Mouse (Mus musculus) G1E (cell line): ENCODE measurements around the gene Gucd1. TPM values are rescaled to one million over a fixed set of nuclear protein-coding genes. Genes with fewer than 3 reads are reported as not detected.

Experiments
- ATAC-seq: 2 replicates; pipeline ENCODE4 v1.8.0; 2016; ENCODE audit warnings: mild to moderate bottlenecking; ENCODE audit not compliant: insufficient number of reproducible peaks, poor library complexity, low FRiP score, severe bottlenecking; ENCODE audit errors: extremely low read depth
- DNase-seq: peaks from one replicate; pipeline ENCODE4 v3.0.0; 2012; ENCODE audit warnings: low spot score
- H3K27me3 ChIP-seq: 2 replicates; pipeline ENCODE4 v1.6.1; 2012; ENCODE audit warnings: mild to moderate bottlenecking, low read length, inconsistent platforms; ENCODE audit not compliant: insufficient read depth
- H3K36me3 ChIP-seq: replicated peaks from 2 replicates; pipeline ENCODE3; 2012; ENCODE audit warnings: mild to moderate bottlenecking, inconsistent platforms
- H3K4me1 ChIP-seq: 2 replicates; pipeline ENCODE4 v1.6.1; 2012; ENCODE audit warnings: low read depth, low read length, inconsistent platforms, mixed read lengths; ENCODE audit not compliant: insufficient read depth
- H3K4me3 ChIP-seq: 2 replicates; pipeline ENCODE4 v1.5.1; 2012; ENCODE audit warnings: low read depth, mild to moderate bottlenecking, inconsistent platforms, low read length, moderate library complexity, mixed read lengths
- H3K9me3 ChIP-seq: replicated peaks from 2 replicates; pipeline ENCODE4 v1.6.1; 2012; ENCODE audit warnings: inconsistent platforms
- CTCF ChIP-seq: IDR thresholded peaks from 2 replicates; pipeline ENCODE4 v1.5.1; 2012; ENCODE audit warnings: low read depth, low read length, inconsistent platforms, mixed read lengths
- GATA1 ChIP-seq: IDR thresholded peaks from 2 replicates; pipeline ENCODE4 v1.6.1; 2012; ENCODE audit warnings: borderline replicate concordance, low read length, inconsistent platforms, mixed read lengths
- GATA2 ChIP-seq: IDR thresholded peaks from 2 replicates; pipeline ENCODE4 v1.6.1; 2012; ENCODE audit warnings: low read depth, low read length, inconsistent platforms, borderline replicate concordance
- POLR2AphosphoS5 ChIP-seq: IDR thresholded peaks from 2 replicates; pipeline ENCODE4 v1.6.1; 2012; ENCODE audit warnings: low read depth, low read length, inconsistent platforms; ENCODE audit not compliant: insufficient replicate concordance
- TAL1 ChIP-seq: conservative IDR thresholded peaks from 2 replicates; pipeline ENCODE4 v1.6.1; 2012; ENCODE audit warnings: low read depth, low read length, inconsistent platforms, mixed read lengths
- polyA plus RNA-seq: library from polyadenylated mRNA; stranded (reverse); fragments of >175 nt; gene quantifications from 2 replicates; pipeline ENCODE4 v1.2.3, GENCODE M21; 2012
- total RNA-seq, 2 experiments: library from RNA; stranded (forward) in 1 of 2; stranded (reverse) in 1 of 2; fragments of 200-1000 nt in 1 of 2; fragments of >200 nt in 1 of 2; fragmentation: Nextera tagmentation in 1 of 2; gene quantifications; 2 replicates each; pipeline ENCODE4 v1.2.3; 2014 to 2017

The Gucd1 gene
- total and polyA plus RNA-seq, 3 experiments = 15.8 to 41.7 (median 26.1) TPM

DNA sequence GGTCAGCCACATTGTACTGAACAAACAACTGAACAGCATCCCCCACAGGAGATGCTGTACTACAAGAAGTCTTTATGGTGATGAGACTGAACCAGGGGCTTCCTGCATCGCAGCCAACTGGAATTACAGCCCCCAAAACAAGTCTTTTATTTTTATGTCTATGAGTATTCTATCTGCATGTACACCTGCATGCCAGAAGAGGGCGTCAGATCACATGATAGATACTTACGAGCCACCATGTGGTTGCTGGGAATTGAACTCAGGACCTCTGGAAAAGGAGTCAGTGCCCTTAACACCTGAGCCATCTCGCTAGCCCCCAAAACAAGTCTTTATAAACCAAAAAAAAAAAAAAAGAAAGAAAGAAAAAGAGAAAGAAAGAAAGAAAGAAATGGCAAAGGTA lies 74.8 kb downstream of the Gucd1 start:
- H3K4me1 ChIP-seq = no peaks in the 10 kb centered on the region
- H3K36me3 ChIP-seq = no peaks in the 10 kb centered on the region
- no peaks in the 10 kb centered on the region for H3K9me3 ChIP-seq
- H3K27me3 ChIP-seq = peaks cover 9% of the 10 kb centered on the region
- no peak for TF ChIP-seq GATA1
- TF ChIP-seq TAL1 = no peak
- TF ChIP-seq GATA2 = no peak
- TF ChIP-seq POLR2AphosphoS5 = no peak
- no peak for TF ChIP-seq CTCF
- ATAC-seq = no peak
- H3K4me3 ChIP-seq = no peak overlapping the region
- no peak for DNase-seq

DNA sequence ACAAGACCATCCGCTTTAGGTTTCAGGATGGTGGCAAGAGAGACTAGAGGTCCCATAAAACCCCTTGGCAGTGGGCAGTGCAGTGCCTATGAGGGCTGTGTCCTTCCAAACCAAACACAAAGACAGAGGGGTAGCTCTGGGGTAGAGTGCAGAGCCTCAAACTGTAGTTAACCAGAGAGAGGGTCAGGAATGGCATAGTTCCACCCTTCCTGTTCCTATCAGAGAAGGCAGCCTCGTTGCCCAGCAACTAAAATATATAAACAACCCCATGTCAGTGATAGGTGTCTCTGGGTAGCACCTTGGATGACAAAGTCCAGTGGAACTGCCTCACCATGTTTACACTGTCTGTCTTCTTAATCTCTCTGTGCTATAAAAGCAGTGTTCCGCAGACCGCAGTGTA lies 76.0 kb downstream of the Gucd1 start:
- Histone ChIP-seq H3K9me3 (no peaks in the 10 kb centered on the region), H3K4me3 (no peak overlapping the region), H3K4me1 (no peaks in the 10 kb centered on the region), H3K36me3 (no peaks in the 10 kb centered on the region), H3K27me3 (peaks cover 14% of the 10 kb centered on the region)
- DNase-seq (no peak), ATAC-seq (no peak)
- TF ChIP-seq CTCF (no peak), GATA1 (no peak), POLR2AphosphoS5 (no peak), GATA2 (no peak), TAL1 (no peak)

DNA sequence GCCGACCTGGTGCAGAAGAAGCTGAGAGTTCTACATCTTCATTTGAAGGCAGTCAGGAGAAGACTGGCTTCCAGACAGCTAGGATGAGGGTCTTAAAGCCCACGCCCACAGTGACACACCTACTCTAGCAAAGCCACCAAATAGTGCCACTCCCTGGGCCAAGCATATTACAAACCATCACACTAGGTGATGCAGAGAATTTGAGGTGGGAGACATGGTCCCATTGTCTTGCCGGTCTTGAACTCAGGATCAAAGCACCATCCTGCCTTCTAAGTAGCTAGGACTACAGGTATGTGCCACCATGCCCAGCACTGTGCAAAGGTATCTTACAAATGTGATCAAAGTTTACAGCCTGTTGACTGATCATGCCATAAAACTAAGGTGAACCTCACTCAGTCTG lies 77.0 kb downstream of the Gucd1 start:
- ATAC-seq (no peak), DNase-seq (no peak)
- H3K9me3 ChIP-seq = no peaks in the 10 kb centered on the region
- H3K4me3 ChIP-seq = no peak overlapping the region
- TF ChIP-seq POLR2AphosphoS5 = no peak
- no peak for TF ChIP-seq GATA2
- no peak for TF ChIP-seq GATA1
- TF ChIP-seq CTCF = no peak
- no peak for TF ChIP-seq TAL1
- no peaks in the 10 kb centered on the region for H3K4me1 ChIP-seq
- peaks cover 11% of the 10 kb centered on the region; the same call in 1 of the 2 replicates for H3K27me3 ChIP-seq
- no peaks in the 10 kb centered on the region for H3K36me3 ChIP-seq

DNA sequence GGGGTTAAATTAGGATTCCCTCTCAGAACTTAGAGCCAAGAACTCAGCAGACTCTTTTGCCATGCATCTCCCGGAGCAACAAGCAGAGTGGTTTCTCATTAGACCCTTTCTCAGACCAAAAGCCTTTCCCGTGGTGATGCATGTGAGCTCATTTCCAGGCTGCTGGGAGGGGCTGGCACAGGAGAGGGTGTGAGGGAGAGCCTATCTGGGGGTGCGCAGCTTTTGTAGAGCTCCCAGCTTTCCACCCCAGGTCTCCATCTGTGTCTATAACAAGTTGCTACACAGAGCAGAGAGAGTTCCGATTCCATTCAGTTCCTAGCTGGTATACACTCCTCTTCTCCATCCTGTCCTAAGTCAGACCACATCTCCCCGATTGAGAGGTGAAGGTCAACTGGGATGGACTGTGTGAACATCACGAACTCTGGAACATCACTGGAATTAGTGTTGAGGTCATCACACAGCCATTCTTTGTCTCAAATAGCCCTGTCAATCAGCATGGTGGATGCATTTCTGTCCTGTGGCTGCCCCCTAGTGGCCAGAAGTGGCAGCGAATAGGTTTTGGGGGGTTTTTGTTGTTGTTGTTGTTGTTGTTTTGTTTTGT lies 78.5 kb downstream of the Gucd1 start:
- peak; percentile 10 for DNase-seq
- no peaks in the 10 kb centered on the region for H3K36me3 ChIP-seq
- H3K4me1 ChIP-seq = no peaks in the 10 kb centered on the region
- H3K27me3 ChIP-seq = peaks cover 8% of the 10 kb centered on the region; the same call in 1 of the 2 replicates
- no peak overlapping the region for H3K4me3 ChIP-seq
- ATAC-seq = no peak
- TF ChIP-seq GATA1 (no peak), CTCF (peak; percentile 80)
- H3K9me3 ChIP-seq = no peaks in the 10 kb centered on the region

DNA sequence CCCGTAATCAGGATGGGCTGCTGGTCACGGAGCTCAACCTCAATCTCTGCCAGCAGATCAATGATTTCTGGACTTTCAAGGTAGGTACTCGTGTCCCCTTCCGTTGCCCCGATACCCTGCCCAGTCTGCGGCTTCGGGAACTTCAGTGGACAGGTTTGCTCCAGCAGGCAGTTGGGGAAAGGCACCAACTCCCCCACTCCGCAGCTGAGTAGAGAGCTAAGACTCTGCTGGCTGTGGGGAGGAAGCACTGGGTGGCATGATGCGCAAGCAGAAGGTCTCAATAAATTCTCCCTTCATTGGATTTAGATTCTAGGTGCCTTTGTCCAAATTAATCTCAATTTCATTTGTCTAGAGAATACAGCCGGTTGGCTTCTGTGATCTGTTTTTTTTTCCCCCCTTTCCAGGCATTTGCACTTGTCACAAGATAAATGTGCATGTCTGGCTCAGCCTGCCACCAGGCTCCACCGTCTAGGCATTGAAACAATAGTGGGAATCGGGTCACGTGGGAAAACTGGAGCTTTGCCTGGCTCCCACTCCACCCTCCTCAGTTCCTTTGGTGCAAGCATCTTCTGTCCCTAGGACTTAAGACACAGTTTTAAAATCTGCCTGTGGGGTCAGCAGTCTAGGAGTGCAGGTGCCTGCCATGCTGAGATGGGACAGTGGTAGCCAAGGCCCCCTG lies 79.5 kb downstream of the Gucd1 start:
- no peaks in the 10 kb centered on the region for H3K36me3 ChIP-seq
- ATAC-seq = no peak
- no peaks in the 10 kb centered on the region for H3K9me3 ChIP-seq
- DNase-seq = no peak
- no peak overlapping the region for H3K4me3 ChIP-seq
- TF ChIP-seq POLR2AphosphoS5 (no peak), GATA2 (no peak), CTCF (no peak), TAL1 (no peak), GATA1 (no peak)
- peaks cover 6% of the 10 kb centered on the region; the same call in 1 of the 2 replicates for H3K27me3 ChIP-seq
- no peaks in the 10 kb centered on the region for H3K4me1 ChIP-seq

DNA sequence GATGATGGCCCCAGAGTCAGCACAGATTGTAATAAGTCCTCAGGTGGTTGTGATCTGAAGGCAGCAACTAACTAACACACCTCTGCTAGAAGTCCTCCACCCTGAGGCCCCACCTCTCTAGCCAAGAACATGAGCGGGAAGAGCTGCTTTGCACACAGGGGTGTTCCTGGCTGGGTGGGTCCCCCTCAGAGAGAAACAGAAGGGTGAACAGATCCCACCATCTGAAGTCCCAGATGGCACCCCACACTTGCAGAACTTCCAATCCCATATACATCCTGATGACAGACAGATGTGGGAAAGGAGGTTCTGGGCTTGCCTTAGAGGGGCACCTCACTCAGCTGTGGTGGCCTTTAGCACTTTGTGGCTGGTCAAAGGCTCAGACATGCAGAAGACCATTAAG lies 80.5 kb downstream of the Gucd1 start:
- Histone ChIP-seq H3K4me3 (no peak overlapping the region), H3K9me3 (no peaks in the 10 kb centered on the region), H3K4me1 (no peaks in the 10 kb centered on the region), H3K27me3 (peaks cover 6% of the 10 kb centered on the region; the same call in 1 of the 2 replicates), H3K36me3 (no peaks in the 10 kb centered on the region)
- ATAC-seq (no peak), DNase-seq (no peak)
- TF ChIP-seq GATA1 = no peak
- TF ChIP-seq POLR2AphosphoS5 = no peak
- TF ChIP-seq TAL1 = no peak
- no peak for TF ChIP-seq GATA2
- no peak for TF ChIP-seq CTCF
